Mouse (Mus musculus): ENCODE measurements around the gene March11. TPM values are rescaled to one million over a fixed set of nuclear protein-coding genes. Genes with fewer than 3 reads are reported as not detected.

March11 gene
- total and polyA plus RNA-seq, 3 experiments = not detected

DNA sequence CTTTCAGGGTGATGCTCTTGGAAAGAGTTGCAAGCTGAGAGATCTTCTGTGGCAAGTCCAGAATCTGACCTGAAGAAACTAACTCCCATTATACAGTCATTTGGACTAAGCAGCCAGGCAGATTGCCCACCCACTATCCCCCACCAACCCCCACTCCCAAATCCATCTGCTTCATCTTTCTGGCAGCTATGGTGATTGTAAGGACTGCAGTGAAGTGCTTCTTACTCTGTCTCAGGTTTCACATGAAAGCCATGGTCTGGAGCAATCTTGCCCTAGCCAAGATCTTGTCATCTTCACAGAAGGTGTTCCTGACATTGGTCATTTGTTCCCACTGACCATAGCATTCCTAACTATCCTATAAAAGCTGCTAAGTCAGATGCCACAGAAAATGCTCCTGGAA, 117.4 kb downstream of the March11 start:
- Histone ChIP-seq H3K4me2 (ENCODE audit: insufficient read depth, low read depth, poor library complexity, severe bottlenecking) (no peak overlapping the region), H3K9me3 (replicated peaks; ENCODE audit: low read length) (no peaks in the 10 kb centered on the region), H3K9ac (ENCODE audit: insufficient read depth, low read depth) (no peak overlapping the region), H3K27me3 (replicated peaks) (no peaks in the 10 kb centered on the region), H3K79me2 (replicated peaks; ENCODE audit: control insufficient read depth, extremely low read depth, insufficient read depth, poor library complexity, severe bottlenecking) (no peaks in the 10 kb centered on the region), H3K4me3 (replicated peaks in 1 of 3; ENCODE audit: low read depth in 2 of 3, low read length in 2 of 3, poor library complexity in 1 of 3) (no peak overlapping the region), H3K36me3 (replicated peaks in 1 of 2; ENCODE audit: control insufficient read depth in 1 of 2, insufficient read depth in 1 of 2, low read length in 1 of 2) (no peaks in the 10 kb centered on the region), H3K4me1 (ENCODE audit: control insufficient read depth in 1 of 2, insufficient read depth in 2 of 2) (peaks cover 0 to 15% of the 10 kb centered on the region in 2 experiments; a peak in 2 of 4 replicates), H3K27ac (ENCODE audit: insufficient read depth, low read depth) (no peak overlapping the region)
- TF ChIP-seq POLR2AphosphoS2 (IDR thresholded peaks at IDR 0.05; ENCODE audit: low read depth, low read length) = no peak
- no peak for TF ChIP-seq TBP (conservative IDR thresholded peaks at IDR 0.05; ENCODE audit: low read depth, low read length)
- TF ChIP-seq CTCF (conservative IDR thresholded peaks at IDR 0.05 in 1 of 2, IDR thresholded peaks at IDR 0.05 in 1 of 2; ENCODE audit: low read depth in 2 of 2, low read length in 2 of 2) = no peak
- no peak for TF ChIP-seq EP300 (IDR thresholded peaks at IDR 0.05; ENCODE audit: low read length)
- no peak for TF ChIP-seq POLR2A (IDR thresholded peaks at IDR 0.05; ENCODE audit: low read depth, low read length)
- TF ChIP-seq ZNF384 (IDR thresholded peaks at IDR 0.05; ENCODE audit: low read depth, low read length) = no peak
- TF ChIP-seq MAZ (IDR thresholded peaks at IDR 0.05; ENCODE audit: low read depth, low read length) = no peak
- TF ChIP-seq ELF1 (IDR thresholded peaks at IDR 0.05; ENCODE audit: low read depth, low read length) = no peak
- TF ChIP-seq MAFK (IDR thresholded peaks at IDR 0.05; ENCODE audit: insufficient replicate concordance, low read length) = no peak
- no peak for TF ChIP-seq CHD1 (IDR thresholded peaks at IDR 0.05; ENCODE audit: low read depth, low read length)
- no peak for TF ChIP-seq SIN3A (IDR thresholded peaks at IDR 0.05; ENCODE audit: low read length)
- TF ChIP-seq PAX5 (IDR thresholded peaks at IDR 0.05; ENCODE audit: low read length) = no peak
- no peak for TF ChIP-seq SMC3 (IDR thresholded peaks at IDR 0.05; ENCODE audit: low read depth, low read length)
- no peak for TF ChIP-seq IRF4 (IDR thresholded peaks at IDR 0.05; ENCODE audit: low read depth, low read length)
- TF ChIP-seq CHD2 (IDR thresholded peaks at IDR 0.05; ENCODE audit: low read length) = no peak
- TF ChIP-seq ETS1 (conservative IDR thresholded peaks at IDR 0.05; ENCODE audit: low read depth, low read length) = no peak
- in situ Hi-C loops (cut with MboI; ENCODE audit: low pct_ligation_motif_present, low pct_unique_long_range_greater_than_20kb, low sequenced_read_pairs) (no loop called here), dilution Hi-C loops (cut with MboI; ENCODE audit: extremely low pct_ligation_motif_present, extremely low pct_unique_long_range_greater_than_20kb, low sequenced_read_pairs) (no loop called here)
- no peak for DNase-seq (ENCODE audit: extremely low read depth)

DNA sequence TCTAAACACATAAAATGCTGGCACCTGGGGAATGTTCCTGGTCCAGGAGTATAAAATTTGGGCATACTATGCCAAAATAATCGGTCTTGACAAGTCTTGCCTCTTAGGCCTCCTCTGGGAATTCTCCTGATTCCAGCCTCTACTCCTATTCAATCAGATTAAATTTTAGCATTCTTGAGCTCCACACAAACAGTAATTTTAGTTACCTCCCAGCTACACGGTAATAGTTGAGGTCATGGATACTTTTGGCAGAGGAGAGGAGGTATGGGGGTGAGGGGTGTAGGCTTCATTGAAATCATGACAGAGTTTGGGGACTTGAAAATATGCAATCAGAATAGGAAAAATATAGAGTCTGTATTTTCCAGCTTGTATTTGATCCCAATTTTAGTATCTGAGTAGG, 121.7 kb downstream of the March11 start:
- H3K9me3 ChIP-seq (replicated peaks; ENCODE audit: low read length) = no peaks in the 10 kb centered on the region
- H3K9ac ChIP-seq (ENCODE audit: insufficient read depth, low read depth) = no peak overlapping the region
- dilution Hi-C loops (cut with MboI; ENCODE audit: extremely low pct_ligation_motif_present, extremely low pct_unique_long_range_greater_than_20kb, low sequenced_read_pairs) = no loop called here
- DNase-seq (ENCODE audit: extremely low read depth) = no peak
- H3K27ac ChIP-seq (ENCODE audit: insufficient read depth, low read depth) = no peak overlapping the region
- no peaks in the 10 kb centered on the region for H3K27me3 ChIP-seq (replicated peaks)
- H3K4me2 ChIP-seq (ENCODE audit: insufficient read depth, low read depth, poor library complexity, severe bottlenecking) = no peak overlapping the region
- in situ Hi-C loops (cut with MboI; ENCODE audit: low pct_ligation_motif_present, low pct_unique_long_range_greater_than_20kb, low sequenced_read_pairs) = no loop called here
- no peaks in the 10 kb centered on the region for H3K79me2 ChIP-seq (replicated peaks; ENCODE audit: control insufficient read depth, extremely low read depth, insufficient read depth, poor library complexity, severe bottlenecking)
- no peak overlapping the region for H3K4me3 ChIP-seq (replicated peaks in 1 of 3; ENCODE audit: low read depth in 2 of 3, low read length in 2 of 3, poor library complexity in 1 of 3)
- TF ChIP-seq NRF1 (IDR thresholded peaks at IDR 0.05; ENCODE audit: low read depth, low read length) (no peak), ZKSCAN1 (IDR thresholded peaks at IDR 0.05; ENCODE audit: borderline replicate concordance, low read depth, low read length) (no peak), ETS1 (conservative IDR thresholded peaks at IDR 0.05; ENCODE audit: low read depth, low read length) (no peak), TBP (conservative IDR thresholded peaks at IDR 0.05; ENCODE audit: low read depth, low read length) (no peak), ZNF384 (IDR thresholded peaks at IDR 0.05; ENCODE audit: low read depth, low read length) (no peak), BHLHE40 (IDR thresholded peaks at IDR 0.05; ENCODE audit: low read depth, low read length) (no peak), KAT2A (IDR thresholded peaks at IDR 0.05; ENCODE audit: insufficient replicate concordance, low read length) (no peak), ELF1 (IDR thresholded peaks at IDR 0.05; ENCODE audit: low read depth, low read length) (no peak), GABPA (IDR thresholded peaks at IDR 0.05; ENCODE audit: insufficient replicate concordance, low read depth, low read length) (no peak), MEF2A (IDR thresholded peaks at IDR 0.05; ENCODE audit: borderline replicate concordance, low read depth, low read length) (no peak), POLR2A (IDR thresholded peaks at IDR 0.05; ENCODE audit: low read depth, low read length) (no peak), ZC3H11A (IDR thresholded peaks at IDR 0.05; ENCODE audit: low read depth, low read length) (no peak), JUN (IDR thresholded peaks at IDR 0.05; ENCODE audit: insufficient read depth, low read depth, low read length) (no peak), USF1 (IDR thresholded peaks at IDR 0.05; ENCODE audit: low read depth, low read length) (no peak), HCFC1 (IDR thresholded peaks at IDR 0.05; ENCODE audit: low read depth, low read length) (no peak), CHD1 (IDR thresholded peaks at IDR 0.05; ENCODE audit: low read depth, low read length) (no peak), MAX (IDR thresholded peaks at IDR 0.05; ENCODE audit: low read length) (no peak), MXI1 (IDR thresholded peaks at IDR 0.05; ENCODE audit: low read depth, low read length) (no peak), MAZ (IDR thresholded peaks at IDR 0.05; ENCODE audit: low read depth, low read length) (no peak)
- H3K36me3 ChIP-seq (replicated peaks in 1 of 2; ENCODE audit: control insufficient read depth in 1 of 2, insufficient read depth in 1 of 2, low read length in 1 of 2) = no peaks in the 10 kb centered on the region
- peaks cover 0 to 22% of the 10 kb centered on the region in 2 experiments; a peak in 2 of 4 replicates for H3K4me1 ChIP-seq (ENCODE audit: control insufficient read depth in 1 of 2, insufficient read depth in 2 of 2)
